Mouse (Mus musculus) ES-E14 (cell line): ENCODE measurements around the gene Znrf2.

Experiments used
- MAFK ChIP-seq: IDR thresholded peaks from 2 replicates; pipeline ENCODE4 v1.6.1; 2014; ENCODE audit warnings: mild to moderate bottlenecking, low read depth, low read length, inconsistent platforms; ENCODE audit not compliant: insufficient read depth
- ZC3H11A ChIP-seq: IDR thresholded peaks from 2 replicates; pipeline ENCODE4 v1.6.1; 2012; ENCODE audit warnings: low read depth, mild to moderate bottlenecking, inconsistent platforms, low read length, borderline replicate concordance

DNA sequence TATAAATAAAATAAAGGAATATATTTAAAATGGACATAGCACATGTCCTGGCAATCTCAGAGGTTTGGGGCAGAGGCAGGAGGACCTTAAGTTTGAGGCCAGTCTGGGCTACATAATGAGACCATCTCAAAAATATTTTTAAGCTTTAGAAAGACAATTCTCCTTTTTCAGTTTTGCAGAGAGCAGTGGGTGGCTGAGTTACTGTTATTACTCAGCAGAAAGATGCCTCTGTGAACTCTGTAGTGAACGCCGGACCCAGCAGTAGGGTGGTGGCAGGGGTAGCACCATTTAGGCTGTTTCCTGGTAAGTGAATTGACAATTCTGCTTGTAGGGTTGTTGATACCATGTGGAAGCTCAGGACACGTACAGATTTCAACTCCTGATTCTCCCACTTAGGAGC lies 22.9 kb upstream of the Znrf2 start:
- TF ChIP-seq MAFK (no peak), ZC3H11A (no peak)
